Mouse (Mus musculus) spleen, postnatal 36 days (tissue): ENCODE data around the gene Becn1.

Experiments
- DNase-seq, 2 experiments: peaks; one replicate each; pipeline ENCODE4 v3.0.0; 2022; ENCODE audit warnings: low spot score in 2 of 2, mixed read lengths in 1 of 2

The Becn1 gene

DNA sequence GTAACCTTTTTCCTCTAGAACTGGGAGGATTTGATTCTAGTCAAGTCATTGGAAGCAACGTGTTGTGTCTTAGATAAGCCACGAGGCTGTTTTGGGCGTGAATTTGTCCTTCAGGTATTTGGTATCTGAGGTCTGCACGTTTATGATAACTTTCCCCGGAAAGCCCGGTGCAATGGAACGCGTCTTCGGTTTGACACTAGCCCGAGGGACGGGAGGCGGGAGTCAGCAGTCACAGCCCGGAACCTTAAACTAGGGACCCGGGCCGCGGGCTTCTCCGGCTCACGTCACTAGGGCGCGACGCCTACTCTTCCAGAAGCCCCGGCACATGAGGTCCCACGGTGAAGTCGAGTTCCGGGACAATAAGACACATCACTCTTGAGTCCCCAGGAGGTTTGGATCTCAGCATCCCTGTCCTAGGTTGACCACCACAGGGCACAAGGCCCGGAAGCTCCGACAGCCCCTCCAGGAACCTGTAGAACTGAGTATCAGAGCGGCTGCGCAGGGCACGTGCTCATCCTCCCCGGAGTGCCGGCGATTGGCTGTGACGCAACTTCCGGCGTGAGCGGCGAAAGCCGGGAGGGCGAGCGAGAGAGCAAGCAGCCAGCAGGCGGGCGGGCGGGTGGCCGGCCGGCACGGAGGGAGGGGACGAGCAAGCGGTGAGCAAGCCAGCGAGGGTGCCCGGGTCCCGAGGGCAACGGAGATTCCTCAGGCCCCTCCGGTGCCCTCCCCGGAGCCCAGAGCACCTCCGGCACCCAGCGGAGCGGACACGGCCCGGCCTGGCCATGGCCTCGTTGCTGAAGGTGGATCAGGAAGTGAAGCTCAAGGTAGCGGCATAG lies 13.8 kb upstream of the Becn1 start, which contains the start of gene Psme3:
Gene Psme3, plus strand, starts transcription at position 549 of the 836 bp plus-strand sequence.
- DNase-seq, result peak; percentile 89 to 92

DNA sequence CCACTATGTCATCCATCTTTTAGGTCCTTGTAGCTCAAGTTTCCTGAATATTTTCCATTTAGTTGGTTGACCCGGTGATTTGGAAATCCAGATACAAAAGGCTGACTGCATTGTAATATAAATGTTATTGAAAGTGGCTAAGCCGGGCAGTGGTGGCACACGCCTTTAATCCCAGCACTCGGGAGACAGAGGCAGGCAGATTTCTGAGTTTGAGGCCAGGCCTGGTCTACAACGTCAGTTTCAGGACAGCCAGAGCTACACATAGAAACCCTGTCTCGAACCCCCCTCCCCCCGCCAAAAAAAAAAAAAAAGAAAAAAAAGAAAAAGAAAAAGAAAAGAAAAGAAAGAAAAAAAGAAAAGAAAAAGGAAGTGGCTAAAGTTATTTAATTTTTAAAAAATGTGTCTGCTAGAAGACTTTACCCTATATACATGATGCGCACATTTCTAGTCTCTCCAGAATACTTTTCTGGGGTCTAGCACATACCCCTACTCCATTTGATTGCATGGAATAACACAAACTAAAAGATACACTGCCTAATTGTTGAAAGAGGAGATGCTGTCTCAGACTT lies 13.1 kb upstream of the Becn1 start:
- DNase-seq, result no peak

- no peak for DNase-seq
Measured at GRCm38 (mm10) chr11:101314567-101314966, 12.5 kb upstream of the Becn1 start.

GRCm38 (mm10) chr11:101312150-101312549 lies 10.1 kb upstream of the Becn1 start:
- DNase-seq, result peak in 1 of 2 experiments; percentile 30

GRCm38 (mm10) chr11:101311083-101311482 lies 9.0 kb upstream of the Becn1 start:
- no peak for DNase-seq

DNA sequence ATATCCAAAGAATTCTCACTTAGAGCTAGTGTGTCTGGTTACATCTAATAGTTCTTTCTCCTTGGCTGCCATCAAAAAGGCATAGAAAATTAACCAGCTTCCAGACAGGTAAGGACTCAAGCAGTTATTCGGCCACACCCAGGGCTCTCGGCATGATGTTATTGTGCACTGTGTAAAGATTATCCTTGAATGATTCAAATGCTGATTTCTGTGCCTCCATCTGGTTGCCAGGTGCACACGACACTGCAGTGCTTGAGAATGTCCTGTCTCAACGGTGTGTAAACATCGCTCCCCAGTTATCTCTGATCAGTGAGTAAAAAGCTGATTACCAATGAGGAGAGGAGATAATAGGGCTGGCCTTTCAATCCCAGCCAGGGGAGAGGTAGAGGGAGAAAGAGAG lies 5.7 kb upstream of the Becn1 start:
- DNase-seq, result no peak

- DNase-seq, result no peak
Measured at GRCm38 (mm10) chr11:101301299-101302003, 635 bp downstream of the Becn1 start.

- DNase-seq, result no peak
Measured at GRCm38 (mm10) chr11:101300881-101301280, 1.2 kb downstream of the Becn1 start.

DNA sequence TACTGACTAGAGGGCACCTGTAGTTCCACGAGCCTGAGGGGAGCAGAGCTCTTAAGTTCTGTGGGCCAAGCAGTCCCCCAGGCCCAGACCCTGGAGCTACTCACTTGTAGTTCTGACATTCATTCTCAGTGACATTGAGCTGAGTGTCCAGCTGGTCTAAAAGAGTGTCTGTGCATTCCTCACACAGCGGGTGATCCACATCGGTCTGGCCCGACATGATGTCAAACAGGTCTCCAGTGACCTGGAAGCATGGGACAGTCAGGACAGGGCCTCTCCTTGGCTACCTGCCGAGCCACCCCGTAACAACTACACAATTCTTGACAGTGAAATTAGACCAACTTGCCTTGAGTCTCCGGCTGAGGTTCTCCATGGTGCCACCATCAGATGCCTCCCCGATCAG lies 6.9 kb downstream of the Becn1 start:
- DNase-seq, result no peak

GRCm38 (mm10) chr11:101291231-101291630 lies 10.9 kb downstream of the Becn1 start:
- DNase-seq, result no peak

DNA sequence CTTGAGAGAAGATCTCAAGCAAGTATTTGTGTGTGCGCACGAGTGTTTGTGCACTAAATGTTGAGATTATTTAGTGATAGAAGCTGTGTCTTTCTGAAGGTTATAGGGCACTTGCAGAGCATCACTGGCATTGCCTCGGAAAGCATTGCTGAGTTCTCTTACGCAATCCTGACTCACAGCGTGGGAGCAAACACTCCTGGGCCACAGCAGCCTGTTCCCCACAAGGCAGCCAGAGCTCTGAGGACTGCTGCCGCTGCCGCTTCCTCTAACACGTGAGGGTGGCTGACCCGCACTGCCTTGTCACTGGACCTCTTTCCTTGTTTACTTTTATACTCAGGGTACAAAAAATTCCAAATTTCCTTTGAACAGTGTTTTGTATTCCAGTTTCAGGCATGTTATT lies 14.8 kb downstream of the Becn1 start:
- no peak for DNase-seq

GRCm38 (mm10) chr11:101283805-101284204 lies 18.3 kb downstream of the Becn1 start:
- DNase-seq, result no peak

DNA sequence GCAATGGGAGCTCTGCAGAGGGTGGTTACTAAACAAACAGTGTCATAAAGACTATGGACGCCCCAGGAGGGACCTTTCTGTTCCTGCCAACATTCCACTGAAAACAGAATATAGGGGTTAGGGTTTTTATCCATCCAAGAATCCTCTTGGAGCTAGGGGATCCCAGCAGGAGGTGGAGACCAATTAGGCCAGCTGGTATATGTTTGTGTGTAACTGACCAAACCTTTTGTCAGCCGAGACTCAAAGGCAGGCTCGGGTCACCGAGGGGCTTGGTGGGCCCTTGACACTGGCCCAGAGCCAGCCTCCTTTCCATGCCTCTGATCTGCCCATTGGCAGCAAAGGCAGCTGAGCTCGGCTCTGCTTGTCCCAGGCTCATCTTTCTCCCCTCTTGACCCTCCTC lies 19.2 kb downstream of the Becn1 start:
- DNase-seq, result no peak

- DNase-seq, result no peak
Measured at GRCm38 (mm10) chr11:101280837-101281236, 21.2 kb downstream of the Becn1 start.

DNA sequence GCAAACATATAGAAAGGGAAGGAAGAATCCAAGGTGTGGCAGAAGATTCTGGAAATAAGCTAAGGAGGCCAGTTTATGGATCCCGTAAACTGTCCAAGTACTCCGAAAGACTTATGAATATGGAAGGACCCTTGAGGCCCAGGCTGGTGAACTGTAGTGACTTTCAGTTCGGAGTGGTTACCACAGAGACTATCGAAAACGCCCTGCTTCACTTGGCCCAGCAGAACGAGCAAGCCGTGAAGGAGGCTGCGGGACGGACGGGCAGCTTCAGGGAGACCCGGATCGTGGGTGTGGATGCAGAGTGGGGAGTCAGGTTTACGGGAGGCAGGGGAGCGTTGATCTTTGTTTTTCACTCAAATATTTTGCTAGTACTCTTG lies 22.9 kb downstream of the Becn1 start:
- DNase-seq, result peak in 1 of 2 experiments; percentile 26

DNA sequence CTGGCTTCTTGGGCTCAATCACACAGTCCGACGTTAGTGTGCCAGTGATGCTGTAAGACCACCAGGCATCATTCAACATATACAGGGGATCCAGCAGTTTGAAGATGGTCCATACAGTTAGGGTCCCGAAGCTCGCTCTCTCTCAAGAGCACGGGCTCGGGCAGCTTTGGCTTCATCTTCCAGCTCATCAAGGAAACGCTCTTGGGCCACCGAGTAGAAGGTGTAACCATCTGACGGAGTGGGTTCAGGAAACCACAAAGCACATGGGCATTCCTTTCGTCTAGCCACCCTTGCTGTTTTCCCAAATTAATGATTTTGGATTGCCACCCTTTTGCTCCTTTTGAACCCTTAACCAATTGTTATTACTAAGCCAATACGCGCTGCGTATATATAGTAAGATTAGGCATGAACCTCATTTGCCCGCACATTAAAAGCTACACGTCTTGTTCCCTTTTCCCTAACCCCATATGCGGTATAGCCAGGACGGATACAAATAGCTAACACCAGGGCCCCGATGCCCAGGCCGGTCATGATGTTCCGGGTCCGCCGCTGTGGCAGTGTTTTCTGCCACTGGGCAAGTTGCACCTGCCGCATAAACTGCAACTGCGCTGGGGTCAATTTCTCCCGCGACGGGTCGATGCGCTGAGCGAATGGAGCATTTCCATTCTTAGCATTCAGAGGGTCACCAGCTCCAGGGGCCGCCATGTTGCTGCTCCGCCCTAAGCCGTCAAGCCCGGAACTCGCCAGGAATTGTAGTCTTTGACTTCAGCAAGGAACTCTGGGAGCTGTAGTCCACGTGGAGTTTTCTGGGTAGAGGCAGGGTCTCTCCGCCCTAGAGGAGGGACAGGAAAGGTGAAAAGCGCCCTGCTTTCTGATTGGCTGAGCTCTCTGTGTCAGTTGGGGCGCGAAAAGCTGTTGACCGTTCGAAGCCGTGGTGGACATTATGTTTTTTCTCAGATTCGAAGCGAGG lies 23.6 kb downstream of the Becn1 start, which contains the start of the genes Cntd1 and Coa3:
Gene Cntd1, plus strand, starts transcription at position 790 of the 970 bp plus-strand sequence.
Gene Coa3, minus strand, starts transcription at position 892 of the 970 bp plus-strand sequence.
- DNase-seq, result peak; percentile 86 to 88

GRCm38 (mm10) chr11:101277381-101278222 lies 24.5 kb downstream of the Becn1 start:
- no peak for DNase-seq

DNA sequence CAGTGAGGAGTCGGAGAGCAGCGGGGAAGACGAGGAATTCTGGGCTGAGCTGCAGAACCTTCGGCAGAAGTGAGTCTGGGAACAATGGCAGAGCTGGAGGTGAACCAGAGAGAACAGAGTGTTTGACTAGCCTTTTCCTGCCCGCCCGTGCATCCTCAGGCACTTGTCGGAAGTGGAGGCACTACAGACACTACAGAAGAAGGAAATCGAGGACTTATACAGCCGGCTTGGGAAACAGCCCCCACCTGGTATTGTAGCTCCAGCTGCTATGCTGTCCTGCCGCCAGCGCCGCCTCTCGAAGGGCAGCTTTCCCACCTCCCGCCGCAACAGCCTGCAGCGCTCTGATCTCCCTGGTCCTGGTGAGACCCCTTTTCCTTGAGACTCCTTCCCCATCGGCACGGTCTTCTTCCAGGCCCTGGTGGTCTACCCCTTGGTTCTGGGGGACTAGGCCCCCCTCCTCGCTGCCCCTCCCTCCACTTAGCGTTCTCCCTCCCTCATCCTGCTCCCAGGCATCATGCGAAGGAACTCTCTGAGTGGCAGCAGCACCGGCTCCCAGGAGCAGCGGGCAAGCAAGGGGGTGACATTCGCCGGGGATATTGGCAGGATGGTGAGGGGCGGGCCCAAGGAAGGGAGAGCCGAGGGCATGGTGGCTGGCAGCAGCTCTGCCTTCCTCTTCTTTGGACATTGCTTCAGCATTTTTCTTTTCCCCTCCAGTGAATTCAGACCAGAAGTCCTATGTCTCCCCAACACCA lies 25.6 kb downstream of the Becn1 start:
- DNase-seq, result no peak

DNA sequence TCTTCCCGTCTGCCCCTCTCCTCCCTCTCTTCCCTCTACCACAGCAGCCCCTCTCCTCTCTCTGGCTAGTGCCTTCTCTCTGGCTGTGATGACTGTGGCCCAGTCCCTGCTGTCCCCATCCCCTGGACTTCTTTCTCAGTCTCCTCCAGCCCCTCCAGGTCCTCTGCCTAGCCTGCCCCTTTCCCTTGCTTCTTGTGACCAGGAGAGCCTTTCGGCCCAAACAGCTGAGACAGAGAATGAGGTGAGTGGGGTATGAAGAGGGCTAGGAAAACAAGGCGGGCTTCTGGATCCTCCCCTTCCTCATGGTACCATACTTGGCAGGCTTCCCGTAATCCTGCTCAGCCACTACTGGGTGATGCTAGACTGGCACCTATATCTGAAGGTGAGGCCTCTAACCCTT lies 26.8 kb downstream of the Becn1 start:
- no peak for DNase-seq

GRCm38 (mm10) chr11:101272446-101272845 lies 29.6 kb downstream of the Becn1 start:
- DNase-seq, result no peak
